Mouse (Mus musculus) adrenal gland, adult (tissue): ENCODE results near the gene Aff3.

Experiments used
- DNase-seq, 2 experiments: peaks; one replicate each; pipeline ENCODE4 v3.0.0; 2022 to 2023; ENCODE audit warnings: low spot score in 1 of 2; ENCODE audit not compliant: inconsistent age in 2 of 2

Gene Aff3

DNA sequence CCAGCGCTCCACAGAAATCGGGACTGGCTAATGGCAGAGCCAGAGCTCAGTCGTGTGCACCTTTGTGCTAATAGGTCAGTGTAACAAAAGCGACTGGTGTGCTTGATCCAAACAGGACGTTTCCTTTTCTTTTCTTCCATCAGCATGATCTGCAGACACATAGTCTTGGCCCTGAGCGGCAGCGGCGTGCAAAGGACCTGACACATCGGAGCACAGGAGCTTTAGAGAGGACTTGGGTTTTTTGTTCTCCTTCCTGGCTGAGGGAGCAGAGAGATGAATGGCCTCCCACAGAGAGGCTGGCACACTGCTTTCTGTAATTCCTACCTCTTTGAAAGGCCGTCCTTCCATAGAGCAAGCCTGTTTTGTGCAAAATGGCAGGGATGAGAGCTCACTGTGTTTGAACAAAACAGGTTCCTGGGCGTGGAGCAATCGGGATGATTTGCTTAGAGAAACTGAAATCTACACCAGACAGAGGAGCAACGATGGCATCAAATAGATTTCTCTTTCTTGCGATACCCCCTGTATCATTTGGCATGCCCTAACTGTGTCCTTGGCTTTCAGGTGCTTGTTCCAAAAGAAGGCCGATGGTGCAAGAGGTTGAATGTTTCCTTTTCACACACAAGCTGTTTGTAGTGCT lies 466.2 kb downstream of the Aff3 start:
- DNase-seq = no peak

DNA sequence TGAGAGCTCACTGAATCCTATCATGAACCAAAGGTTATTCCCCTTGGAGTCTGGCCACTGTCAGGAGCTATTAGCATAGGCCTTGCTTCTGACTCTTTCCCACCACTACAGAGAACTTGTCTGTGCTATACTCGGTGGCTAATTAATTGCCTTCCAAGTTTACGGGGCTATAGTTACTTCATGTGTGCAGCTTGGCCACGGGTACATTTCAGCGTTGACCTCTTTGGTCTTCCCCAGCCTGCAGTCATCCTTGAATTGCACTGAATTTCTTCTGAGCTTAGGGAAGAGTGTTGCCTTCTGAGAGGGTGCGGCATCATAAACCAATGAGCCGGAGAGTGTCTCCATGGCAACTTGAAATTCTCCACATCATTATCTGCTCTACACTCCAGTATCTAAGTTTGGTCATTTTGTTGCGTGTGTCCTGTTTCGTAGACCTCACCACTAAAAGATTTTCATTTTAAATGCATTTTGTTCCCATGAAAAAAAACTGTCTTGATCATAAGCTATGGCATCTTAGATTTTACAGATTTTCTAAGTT lies 467.5 kb downstream of the Aff3 start:
- DNase-seq = no peak

DNA sequence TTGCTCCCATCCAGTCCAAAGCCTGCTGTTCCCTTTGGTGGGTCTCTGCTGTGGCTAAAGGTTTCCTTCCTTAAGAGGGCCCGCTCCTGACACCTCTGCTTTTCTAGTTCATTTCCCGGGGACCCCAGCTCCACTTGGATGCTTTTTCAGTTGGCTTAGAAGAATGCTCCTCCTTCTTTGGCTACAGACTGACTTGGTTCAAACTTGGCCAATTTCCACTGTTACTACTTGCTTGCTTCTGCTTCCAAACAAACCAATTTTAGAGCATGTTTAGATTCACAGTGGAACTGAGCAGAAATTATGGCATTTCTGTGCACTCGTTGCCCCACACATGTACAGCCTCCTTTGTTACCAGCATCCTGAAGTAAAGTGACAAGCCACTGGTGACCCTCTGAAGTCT lies 469.0 kb downstream of the Aff3 start:
- no peak for DNase-seq

DNA sequence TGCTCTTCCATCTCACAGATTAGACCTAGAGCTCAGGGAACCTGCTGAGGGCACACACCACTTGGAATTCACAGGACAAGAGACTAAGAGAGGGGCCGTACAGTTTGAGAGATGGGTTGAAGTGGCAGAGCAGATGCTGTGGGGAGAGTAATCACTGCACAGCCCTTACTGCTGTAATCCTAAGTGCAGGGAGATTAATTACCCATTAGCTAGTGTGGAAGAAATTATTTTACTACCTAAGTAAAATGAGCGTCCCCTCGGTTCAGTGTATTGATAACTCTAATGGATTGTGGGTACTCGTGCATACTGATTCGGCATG lies 478.6 kb downstream of the Aff3 start:
- no peak for DNase-seq

DNA sequence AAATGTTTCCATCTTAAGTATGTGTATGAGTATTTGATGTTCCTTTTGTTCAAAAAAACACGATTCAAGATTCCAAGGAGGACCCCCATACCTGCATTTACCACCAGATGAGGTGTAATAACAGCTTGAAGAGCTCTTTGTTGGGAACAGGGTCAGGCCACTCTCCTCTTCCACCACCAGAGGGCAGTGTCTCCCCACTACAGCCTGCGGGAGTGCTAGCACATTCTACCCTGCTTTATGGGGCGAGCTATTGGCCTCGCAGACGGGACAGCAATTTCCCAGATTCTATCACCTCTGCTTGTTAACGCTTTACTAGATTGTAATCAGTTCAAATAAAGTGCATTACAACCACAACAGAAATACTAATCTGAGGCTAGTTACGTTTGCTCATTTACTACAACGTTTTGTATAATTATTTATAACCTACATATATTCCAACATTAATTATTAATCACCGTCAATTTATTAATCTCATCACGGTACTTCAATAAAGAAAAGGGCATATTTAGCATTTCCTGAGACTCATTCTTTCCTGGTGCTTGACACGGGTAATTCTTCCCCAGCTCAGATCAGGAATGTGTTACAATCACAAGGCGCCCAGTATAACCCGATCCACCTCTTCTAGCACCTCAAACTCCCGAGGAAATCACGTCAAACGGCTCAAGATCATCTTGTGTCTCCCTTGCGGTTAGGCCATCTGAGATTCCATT lies 479.1 kb downstream of the Aff3 start:
- DNase-seq = peak; percentile 66 to 92

DNA sequence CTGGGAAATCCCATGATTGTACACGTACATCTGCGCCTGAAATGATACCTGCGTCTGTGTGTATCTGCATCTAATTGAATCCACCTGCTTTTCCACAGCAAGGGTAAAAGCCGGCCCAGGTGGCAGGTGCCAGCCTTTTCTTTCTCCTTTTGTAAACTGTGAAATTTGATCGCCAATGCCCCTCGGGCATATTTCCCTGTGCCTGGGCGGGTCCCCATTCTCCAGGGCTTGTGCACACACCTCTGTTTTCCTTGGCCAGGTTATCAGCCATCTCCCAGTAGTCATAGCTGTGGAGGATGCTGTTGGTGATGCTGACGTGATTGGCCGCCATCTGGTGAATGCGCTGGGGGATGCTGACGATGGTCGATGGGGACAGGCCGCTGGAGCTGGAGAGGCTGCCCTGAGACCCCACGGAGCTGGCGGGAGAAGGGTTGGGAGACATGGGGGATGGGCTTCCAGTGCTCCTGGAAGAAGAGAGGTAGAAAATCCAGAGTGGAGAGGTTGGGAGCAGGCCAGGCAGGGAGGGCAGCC lies 483.7 kb downstream of the Aff3 start:
- DNase-seq = no peak

DNA sequence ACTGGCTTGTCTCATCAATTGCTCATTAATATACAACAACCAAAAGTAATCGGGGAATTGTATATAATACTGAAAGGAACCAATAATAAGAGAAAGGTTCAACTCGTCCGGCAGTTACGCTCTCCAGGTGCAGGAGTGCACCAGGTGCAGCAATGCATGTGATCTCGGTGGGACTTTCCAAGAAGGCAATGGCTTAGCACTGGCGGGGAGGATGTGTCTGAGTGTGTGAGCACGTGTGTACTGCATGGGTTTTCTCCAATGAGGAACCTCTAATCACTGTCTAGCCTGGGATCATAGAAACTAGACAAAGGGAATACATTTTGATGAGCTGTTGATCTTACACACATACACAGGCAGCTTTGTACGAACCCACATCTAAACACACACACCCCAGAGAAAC lies 485.8 kb downstream of the Aff3 start:
- DNase-seq = no peak

DNA sequence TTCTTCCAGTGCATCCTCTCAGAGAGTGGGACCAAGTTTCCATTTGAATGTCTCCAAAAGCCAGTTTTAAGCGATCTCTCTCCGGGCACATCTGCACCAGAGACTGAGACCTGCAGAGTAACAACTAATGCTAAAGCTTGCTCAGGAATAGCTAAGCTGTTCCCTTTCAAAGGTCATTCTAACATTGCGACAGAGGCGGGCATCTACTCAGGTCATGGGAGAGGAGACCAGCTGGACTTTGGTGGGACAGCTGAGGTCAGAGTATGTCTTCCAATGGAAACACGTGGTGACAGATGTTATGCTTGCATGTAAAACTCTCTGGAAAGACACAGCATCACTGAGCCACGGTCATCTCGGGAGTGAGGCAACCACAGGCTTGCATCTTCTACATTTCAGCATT lies 488.7 kb downstream of the Aff3 start:
- DNase-seq = no peak

DNA sequence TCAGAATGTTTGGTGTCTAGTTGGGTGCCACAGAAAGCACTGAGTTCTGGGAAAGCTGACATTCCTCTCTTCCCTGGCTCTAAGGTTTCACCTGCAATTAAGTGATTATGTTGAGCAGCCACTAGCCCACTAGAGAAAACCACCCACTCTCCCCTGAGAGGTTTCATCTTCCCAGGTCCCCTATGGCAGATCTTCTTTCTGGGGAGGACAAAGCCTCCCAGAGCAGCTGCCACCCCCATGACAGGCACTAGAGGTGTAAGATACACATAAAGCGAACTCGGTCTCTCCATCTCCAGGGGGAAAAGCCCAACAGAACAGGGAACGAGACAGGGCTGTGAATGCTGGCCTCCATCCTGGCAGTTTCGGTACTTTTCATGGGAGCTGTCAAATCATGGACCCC lies 492.9 kb downstream of the Aff3 start:
- no peak for DNase-seq

DNA sequence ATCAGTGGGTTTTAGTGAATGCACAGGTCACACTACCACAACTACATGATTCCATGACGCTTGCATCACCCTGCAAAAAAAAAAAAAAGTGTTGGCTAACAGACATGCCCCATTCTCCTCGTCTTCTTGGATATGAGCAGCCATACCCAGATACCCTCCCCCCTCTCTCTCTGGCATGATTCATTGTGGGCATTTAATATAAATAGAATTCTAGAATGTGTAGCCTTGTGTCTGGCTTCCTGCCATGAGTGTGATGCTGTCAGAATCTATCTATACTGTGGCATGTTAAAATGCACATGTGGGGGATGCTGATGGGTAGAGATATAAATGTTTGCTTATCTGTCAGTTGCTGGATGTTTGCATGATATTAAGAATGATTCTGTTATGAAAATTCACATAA lies 499.1 kb downstream of the Aff3 start:
- no peak for DNase-seq

DNA sequence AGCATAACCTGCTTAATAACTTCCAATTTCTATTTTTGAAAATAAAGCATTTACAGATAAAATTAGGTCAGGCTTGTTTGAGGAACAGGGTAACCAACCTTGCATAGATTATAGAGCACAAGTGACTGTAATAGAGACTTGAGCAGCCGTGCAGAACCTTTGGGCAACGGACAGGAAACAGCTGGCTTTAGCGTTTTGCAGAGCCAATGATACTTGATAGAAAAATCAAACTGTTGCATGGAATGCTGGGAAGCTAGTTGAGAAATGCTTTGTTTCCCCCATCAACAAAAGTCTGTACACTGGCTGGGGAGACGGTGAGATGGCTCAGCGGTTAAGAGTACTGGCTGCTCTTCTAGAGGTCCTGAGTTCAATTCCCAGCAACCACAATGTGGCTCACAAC lies 514.7 kb downstream of the Aff3 start:
- DNase-seq = no peak

DNA sequence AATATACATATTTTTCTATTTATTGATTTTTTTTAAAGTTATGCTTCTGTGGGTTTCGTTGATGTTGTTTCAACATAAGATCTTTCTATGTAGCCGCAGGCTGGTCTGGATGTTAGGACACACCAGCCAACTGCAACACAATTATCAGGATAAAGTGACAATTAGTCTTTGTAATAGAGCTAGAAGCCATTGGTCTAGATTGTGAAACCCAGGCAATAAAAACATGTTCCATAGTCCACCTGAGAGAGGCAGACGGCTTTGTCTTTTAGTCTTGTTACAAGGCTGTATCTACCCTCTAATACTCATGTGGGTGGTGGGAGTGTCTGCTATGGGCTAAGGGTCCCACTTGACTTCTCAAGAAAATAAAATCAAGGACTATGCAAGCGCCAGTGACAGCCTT lies 518.7 kb downstream of the Aff3 start:
- no peak for DNase-seq

DNA sequence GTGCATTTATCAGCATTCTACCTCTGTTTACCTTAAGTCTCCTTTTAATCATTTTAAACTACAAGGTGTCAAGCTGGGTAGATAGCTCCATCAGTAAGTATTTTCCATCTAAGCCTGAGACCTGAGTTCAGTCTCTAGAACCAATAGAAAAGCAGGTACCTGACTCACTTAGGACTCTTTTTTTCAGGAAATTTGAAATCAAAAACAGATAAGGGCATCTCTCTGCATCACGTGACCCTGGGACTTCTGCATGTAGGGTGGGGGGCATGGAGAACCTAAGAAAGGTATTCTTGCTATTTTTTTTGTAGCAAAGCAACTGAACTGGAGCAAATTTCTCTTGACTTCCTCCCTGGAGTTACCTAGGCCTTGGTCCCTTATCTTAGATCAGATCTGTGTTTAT lies 523.4 kb downstream of the Aff3 start:
- DNase-seq = no peak

DNA sequence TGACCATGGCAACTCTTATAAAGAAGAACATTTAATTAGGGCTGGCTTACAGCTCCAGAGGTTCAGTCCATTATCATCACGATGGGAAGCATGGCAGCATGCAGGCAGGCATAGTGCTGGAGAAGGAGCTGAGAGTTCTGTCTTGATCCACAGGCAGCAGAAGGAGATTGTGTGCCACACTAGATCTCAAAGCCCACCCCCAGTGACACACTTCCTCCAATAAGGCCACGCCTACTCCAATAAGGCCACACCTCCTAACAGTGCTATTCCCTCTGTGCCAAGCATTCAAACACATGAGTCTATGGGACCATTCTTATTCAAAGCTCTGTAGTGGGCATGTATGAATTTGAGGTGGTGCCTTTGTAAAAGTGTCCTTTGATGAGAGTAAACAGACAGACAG lies 523.8 kb downstream of the Aff3 start:
- no peak for DNase-seq

DNA sequence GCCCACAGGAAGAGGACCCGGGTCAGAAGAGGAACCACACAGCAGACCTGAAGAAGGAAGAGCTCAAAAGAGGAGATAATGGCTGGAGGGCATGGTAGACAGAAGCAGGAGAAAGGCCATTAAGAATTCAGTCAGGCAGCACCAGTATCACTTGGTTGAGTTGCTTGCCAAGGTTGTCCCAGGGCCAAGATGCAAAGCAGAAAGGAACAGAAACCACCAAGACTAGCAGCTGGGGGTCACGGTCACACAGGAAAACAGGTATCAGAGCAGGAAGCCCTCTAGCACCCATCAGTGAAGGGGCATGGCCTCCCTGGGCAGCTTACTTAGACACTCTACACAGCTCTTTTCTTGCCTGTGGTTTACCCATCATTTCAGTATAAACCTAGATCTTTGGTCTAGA lies 525.4 kb downstream of the Aff3 start:
- DNase-seq = no peak

DNA sequence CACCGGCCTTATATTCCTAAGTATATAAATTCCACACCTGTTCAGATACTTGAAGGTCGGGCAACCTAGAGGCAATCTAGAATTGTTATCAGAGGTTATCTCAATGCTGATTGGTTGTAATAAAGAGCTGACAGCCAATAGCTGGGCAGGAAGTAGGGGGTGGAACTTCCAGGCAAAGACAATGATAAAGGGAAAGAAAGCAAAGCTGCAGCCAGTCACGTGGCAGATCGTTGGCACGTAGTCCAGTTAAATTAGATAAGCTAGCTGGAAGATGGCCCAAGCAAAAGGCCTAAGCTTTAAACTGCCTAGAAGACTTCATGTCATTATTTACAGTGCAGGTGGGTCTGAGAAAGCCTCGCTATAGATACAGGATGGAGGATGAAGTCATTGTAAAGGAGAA lies 531.8 kb downstream of the Aff3 start:
- DNase-seq = peak in 1 of 2 experiments; percentile 39

DNA sequence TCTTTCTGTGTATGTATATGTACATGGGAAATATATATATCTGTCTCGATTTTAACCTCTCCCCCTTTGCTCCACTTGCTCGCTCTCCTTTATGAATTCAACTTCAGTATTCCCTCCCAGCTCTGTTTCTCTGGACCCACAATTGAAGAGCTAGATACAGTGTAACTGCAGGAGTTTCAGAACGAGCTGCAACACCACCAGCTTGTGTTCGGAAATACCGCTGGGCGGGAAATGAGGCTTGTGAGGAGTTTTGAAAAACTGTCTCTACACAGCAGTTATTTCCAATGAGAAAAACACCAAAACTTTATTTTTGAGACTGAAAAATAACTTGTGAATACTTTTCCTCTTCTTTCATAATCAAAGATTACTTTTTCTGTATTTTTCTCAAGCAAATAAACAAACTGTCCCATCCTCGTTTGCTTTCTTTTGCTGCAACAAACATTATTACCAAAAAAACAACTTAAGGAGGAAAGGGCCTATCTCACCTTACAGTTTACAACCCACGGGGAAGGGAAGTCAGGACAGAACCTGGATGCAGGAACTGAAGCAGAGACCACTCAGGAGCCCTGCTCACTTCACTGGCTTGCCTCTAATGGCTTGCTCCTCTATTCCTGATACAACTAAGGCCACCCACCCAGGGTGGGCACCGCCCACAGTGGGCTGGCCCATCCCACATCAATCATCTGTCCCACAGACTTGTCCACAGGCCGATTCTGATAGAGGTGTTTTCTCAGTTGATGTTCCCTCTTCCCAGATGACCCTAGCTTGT lies 533.9 kb downstream of the Aff3 start:
- DNase-seq = peak in 1 of 2 experiments; percentile 23

DNA sequence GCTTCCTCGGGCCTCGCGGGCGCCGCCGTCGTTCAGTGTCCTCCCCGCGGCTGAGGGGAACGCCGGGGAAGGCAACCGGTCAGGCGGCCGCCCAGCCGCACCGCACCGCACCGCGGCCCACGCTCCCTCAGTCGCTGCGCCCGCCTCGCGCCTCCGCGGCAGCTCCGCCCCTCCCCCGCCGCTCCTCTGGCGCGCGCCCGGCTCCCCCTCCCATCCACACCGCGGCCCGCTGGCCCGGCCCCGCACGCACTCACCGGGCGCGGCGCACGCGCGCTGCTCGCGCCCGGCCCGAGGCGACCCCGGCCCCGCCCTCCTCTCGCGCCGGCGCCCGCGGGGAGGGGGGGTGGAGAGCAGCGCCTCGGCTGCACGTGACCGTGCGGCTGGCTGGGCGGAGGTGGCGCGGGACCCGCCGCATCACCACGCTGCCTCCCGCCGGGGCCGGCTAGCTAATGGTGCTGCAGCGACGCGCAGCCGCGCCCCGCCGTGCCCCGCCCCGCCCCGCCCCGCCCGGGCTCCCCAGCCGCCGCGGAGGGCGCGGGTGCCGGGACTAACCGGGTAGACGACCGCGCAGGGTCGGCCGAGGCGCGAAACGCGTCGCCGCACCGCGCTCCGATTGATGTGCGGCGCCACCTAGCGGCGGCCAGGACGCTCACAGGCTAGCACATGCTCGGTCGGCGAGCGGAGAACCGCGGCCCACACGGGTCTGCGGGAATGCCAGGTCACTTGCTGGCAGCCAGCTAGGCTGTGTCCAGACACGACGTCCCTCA lies 535.1 kb downstream of the Aff3 start, which contains the start of gene Rev1:
TSS of gene Rev1 (minus strand) at position 301 of the 767 bp plus-strand sequence.
- peak; percentile 97 to 98 for DNase-seq

DNA sequence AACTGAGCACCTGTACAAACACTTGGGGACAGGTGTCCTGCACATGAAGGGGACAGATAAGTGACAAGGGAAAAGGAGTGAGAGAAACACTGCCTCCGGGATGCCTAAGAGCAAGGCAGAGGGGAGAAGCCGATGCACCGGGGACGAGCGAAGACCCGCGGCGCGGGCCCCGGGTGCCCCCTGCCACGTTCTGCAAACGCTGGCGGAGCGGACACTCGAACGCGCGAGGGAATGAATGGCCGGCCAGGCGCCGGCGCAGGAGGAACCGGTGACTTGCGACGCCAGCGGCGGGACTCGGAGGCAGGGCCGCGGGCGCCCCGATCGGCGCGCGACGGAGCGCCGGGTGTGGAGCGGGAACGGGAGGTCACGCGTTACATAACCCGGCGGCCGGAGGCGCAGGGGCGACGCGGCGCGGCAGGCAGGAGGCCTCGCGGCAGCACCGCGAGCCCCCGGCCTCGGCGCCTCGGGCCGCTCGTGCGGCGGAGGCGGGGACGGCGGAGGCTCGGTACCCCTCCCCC lies 535.8 kb downstream of the Aff3 start:
- peak; percentile 81 to 89 for DNase-seq
